Mouse (Mus musculus) heart, adult 2 months (tissue): ENCODE data around the gene Olfm1. TPM values are rescaled to one million over a fixed set of nuclear protein-coding genes. Genes with fewer than 3 reads are reported as not detected.

Experiments used
- DNase-seq, 2 experiments: peaks; one replicate each; pipeline ENCODE4 v3.0.0; 2021
- H3K27ac ChIP-seq: fragments of 200-600 bp; 2 replicates; pipeline ENCODE4 v1.8.1; 2022
- H3K27me3 ChIP-seq: fragments of 200-500 bp; 2 replicates; pipeline ENCODE4 v1.6.1; 2012; ENCODE audit warnings: mild to moderate bottlenecking, low read length, inconsistent platforms, mixed read lengths; ENCODE audit not compliant: control insufficient read depth, insufficient read depth
- H3K36me3 ChIP-seq: fragments of 200-500 bp; 2 replicates; pipeline ENCODE4 v1.6.1; 2012; ENCODE audit warnings: low read length, inconsistent platforms; ENCODE audit not compliant: control insufficient read depth, insufficient read depth
- H3K4me1 ChIP-seq: fragments of 200-500 bp; 2 replicates; pipeline ENCODE4 v1.6.1; 2011; ENCODE audit warnings: low read length; ENCODE audit not compliant: control insufficient read depth, insufficient read depth
- H3K4me3 ChIP-seq: fragments of 200-600 bp; 2 replicates; pipeline ENCODE4 v1.8.1; 2022
- H3K79me2 ChIP-seq: fragments of 200-500 bp; replicated peaks from 2 replicates; pipeline ENCODE4 v1.6.1; 2012; ENCODE audit warnings: mild to moderate bottlenecking, inconsistent platforms, low read length, moderate library complexity, mixed read lengths; ENCODE audit not compliant: control insufficient read depth, insufficient read depth
- H3K9ac ChIP-seq: fragments of 200-500 bp; 2 replicates; pipeline ENCODE4 v1.6.1; 2012; ENCODE audit warnings: low read depth, mild to moderate bottlenecking, control low read depth, inconsistent platforms, low read length, mixed read lengths
- CTCF ChIP-seq: fragments of 200-600 bp; IDR thresholded peaks from 2 replicates; pipeline ENCODE4 v1.8.1; 2022; ENCODE audit warnings: antibody characterized with exemption, mild to moderate bottlenecking, moderate library complexity
- EP300 ChIP-seq: fragments of 200-500 bp; IDR thresholded peaks from 2 replicates; pipeline ENCODE4 v1.6.1; 2011; ENCODE audit warnings: low read depth, low read length, control low read depth; ENCODE audit not compliant: insufficient read depth
- POLR2A ChIP-seq: fragments of 200-500 bp; IDR thresholded peaks from 2 replicates; pipeline ENCODE4 v1.6.1; 2011; ENCODE audit warnings: mild to moderate bottlenecking, low read depth, low read length, control low read depth; ENCODE audit not compliant: insufficient read depth
- WGBS: fragments of 180-500 bp; shearing (Covaris S2); methylation state at CpG from one replicate; pipeline ENCODE4 v1.1.7; 2018; 5-methylcytosine and 5-hydroxymethylcytosine counted together
- intact Hi-C: fragments of 180-260 bp; cut with DNase I; formaldehyde crosslinking; loops from one replicate; pipeline ENCODE4 v1.15.1; 2025
- polyA plus RNA-seq: library from polyadenylated mRNA; depleted of rRNA; stranded (reverse); fragments of >200 nt; gene quantifications from 2 replicates; pipeline ENCODE4 v1.2.3, GENCODE M21; 2012
- total RNA-seq, 2 experiments: library from RNA; stranded (reverse); gene quantifications; 2 replicates each; pipeline ENCODE4 v1.2.3; 2021

Olfm1 gene
- total and polyA plus RNA-seq, 3 experiments, result 9.1 to 17.6 (median 9.1) TPM

- H3K4me1 ChIP-seq, result no peaks in the 10 kb centered on the region
- WGBS, result 75% methylated on average over 11 of the region's 11 CpGs
- no peak for TF ChIP-seq EP300
- no peak for TF ChIP-seq CTCF
- TF ChIP-seq POLR2A, result no peak
- H3K36me3 ChIP-seq, result no peaks in the 10 kb centered on the region
- no peak for DNase-seq
- no peak overlapping the region for H3K9ac ChIP-seq
- H3K27ac ChIP-seq, result no peak overlapping the region
- H3K4me3 ChIP-seq, result no peak overlapping the region
- H3K27me3 ChIP-seq, result no peaks in the 10 kb centered on the region
- no peaks in the 10 kb centered on the region for H3K79me2 ChIP-seq
- intact Hi-C loops, result no loop called here
Measured at GRCm38 (mm10) chr2:28149688-28150087, 43.1 kb upstream of the Olfm1 start.

DNA sequence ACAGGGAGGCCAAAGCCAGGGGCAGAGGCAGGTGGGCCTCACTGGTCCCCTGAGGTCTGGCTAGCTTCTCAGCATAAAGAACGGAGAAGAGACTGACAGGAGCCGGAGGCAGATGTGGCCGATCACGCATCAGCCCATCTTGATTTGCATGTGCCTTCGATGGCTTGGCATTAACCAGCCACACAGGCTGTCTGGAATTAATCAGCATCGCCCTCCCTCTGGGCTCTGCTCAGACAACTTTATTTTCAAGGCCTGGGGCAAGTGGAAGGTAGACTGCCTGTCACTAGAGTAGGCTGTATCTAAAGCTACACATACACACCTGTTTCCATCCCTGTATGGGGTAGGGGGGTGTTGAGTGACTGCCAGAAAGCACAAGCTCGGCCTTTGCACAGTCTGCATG is 32.2 kb upstream of the Olfm1 start:
- Histone ChIP-seq H3K4me3 (no peak overlapping the region), H3K9ac (no peak overlapping the region), H3K27me3 (no peaks in the 10 kb centered on the region), H3K79me2 (no peaks in the 10 kb centered on the region), H3K27ac (no peak overlapping the region), H3K4me1 (no peaks in the 10 kb centered on the region), H3K36me3 (no peaks in the 10 kb centered on the region)
- TF ChIP-seq POLR2A, result no peak
- TF ChIP-seq CTCF, result no peak
- TF ChIP-seq EP300, result no peak
- no peak for DNase-seq
- intact Hi-C loops, result no loop called here
- 75% methylated on average over 7 of the region's 7 CpGs for WGBS

DNA sequence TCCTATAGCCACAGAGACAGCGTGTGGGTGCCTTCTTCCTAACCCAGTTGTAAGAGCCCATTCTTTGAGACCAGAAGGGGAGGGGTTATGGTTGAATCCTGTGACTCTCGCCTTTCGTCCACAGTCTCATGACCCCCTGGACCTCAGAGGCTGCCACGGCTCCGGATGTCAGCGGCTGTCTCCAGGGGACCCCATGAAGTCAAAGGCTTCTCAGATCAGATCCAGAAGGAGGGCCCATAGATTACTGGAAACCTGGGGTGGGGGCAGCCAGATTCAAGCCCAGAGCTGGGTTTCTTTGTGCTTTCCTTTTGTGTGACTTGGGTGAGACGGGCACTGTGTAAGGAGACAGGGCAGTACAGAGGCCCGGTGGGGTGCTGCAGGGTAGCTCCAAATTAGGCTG is 27.2 kb upstream of the Olfm1 start:
- H3K79me2 ChIP-seq, result no peaks in the 10 kb centered on the region
- H3K27ac ChIP-seq, result no peak overlapping the region
- no peak overlapping the region for H3K9ac ChIP-seq
- intact Hi-C loops, result no loop called here
- no peaks in the 10 kb centered on the region for H3K36me3 ChIP-seq
- 57% methylated on average over 8 of the region's 8 CpGs for WGBS
- TF ChIP-seq EP300 (no peak), CTCF (no peak), POLR2A (no peak)
- H3K27me3 ChIP-seq, result no peaks in the 10 kb centered on the region
- no peak for DNase-seq
- no peak overlapping the region for H3K4me3 ChIP-seq
- H3K4me1 ChIP-seq, result no peaks in the 10 kb centered on the region

DNA sequence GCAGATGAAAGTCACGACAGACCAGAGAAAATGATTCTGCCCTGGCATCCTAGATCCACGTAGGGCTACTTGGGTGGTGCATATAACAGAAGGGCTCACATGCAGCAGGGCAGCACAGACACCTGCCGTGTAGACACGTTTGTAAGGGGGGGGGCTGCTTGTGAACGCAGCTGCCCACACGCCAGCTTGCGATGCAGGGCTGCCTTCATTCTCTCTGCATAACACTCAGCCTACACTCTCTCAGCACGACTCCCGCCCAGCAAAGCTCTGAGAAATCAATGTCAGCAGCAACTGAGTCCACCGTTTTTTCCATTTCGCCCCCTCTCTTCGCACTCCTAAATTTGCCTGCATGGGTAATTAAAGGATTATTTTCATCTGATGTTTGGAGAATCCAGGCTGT is 23.5 kb upstream of the Olfm1 start:
- no peak for TF ChIP-seq CTCF
- TF ChIP-seq POLR2A, result no peak
- TF ChIP-seq EP300, result no peak
- Histone ChIP-seq H3K27me3 (no peaks in the 10 kb centered on the region), H3K27ac (no peak overlapping the region), H3K9ac (no peak overlapping the region), H3K4me3 (no peak overlapping the region), H3K4me1 (no peaks in the 10 kb centered on the region), H3K36me3 (no peaks in the 10 kb centered on the region), H3K79me2 (no peaks in the 10 kb centered on the region)
- DNase-seq, result no peak
- intact Hi-C loops, result no loop called here
- 68% methylated on average over 12 of the region's 12 CpGs for WGBS

- Histone ChIP-seq H3K4me1 (no peaks in the 10 kb centered on the region), H3K9ac (no peak overlapping the region), H3K79me2 (no peaks in the 10 kb centered on the region), H3K4me3 (no peak overlapping the region), H3K27me3 (no peaks in the 10 kb centered on the region), H3K27ac (no peak overlapping the region), H3K36me3 (no peaks in the 10 kb centered on the region)
- no peak for DNase-seq
- WGBS, result 69% methylated on average over 6 of the region's 6 CpGs
- TF ChIP-seq CTCF, result no peak
- intact Hi-C loops, result no loop called here
Measured at GRCm38 (mm10) chr2:28171962-28172361, 20.8 kb upstream of the Olfm1 start.

DNA sequence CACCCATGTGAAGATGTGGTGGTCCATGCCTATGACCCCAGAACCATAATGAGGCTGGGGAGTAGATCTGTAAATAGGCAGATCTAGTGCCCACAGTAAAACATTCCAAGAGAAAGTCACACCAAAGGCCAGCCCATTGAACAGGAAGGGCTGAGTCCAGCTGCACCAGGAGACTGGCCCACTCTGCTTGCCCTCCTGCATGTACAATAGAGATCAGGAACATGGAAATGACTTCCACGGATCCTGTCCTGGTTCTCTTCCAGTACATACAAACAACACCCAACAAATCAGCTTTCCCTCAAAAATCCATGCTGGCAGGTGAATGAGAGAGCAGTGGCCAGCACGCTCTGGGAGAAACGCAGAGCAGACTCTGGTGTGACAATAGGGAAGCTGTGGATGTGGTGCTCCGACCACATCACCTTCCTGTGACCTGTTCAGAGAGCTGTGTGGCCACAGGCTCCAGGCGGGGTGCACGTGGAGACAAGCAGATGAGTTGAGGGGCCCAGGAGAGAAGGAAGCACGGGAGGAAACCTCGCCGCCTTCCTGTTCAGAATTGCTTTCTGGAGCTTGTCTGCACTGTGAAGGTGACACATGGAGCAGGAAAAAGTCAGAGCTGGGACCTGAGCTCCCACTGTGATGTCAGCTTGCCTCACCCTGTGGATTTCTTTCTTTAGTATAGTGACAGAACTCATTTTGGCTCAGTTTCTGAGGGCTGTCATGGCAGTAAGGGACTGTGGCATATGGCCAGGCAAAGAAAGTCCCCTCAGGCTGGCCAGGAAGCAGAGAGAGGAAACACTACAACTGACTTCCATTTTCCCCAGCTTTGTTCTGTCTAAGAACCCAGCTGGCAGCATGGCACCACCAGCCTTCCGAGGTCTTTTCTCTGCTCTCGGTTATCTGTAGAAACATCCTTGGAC is 19.3 kb upstream of the Olfm1 start:
- H3K36me3 ChIP-seq, result no peaks in the 10 kb centered on the region
- no peak overlapping the region for H3K4me3 ChIP-seq
- peak in 1 of 2 experiments; percentile 9 for DNase-seq
- no peaks in the 10 kb centered on the region for H3K27me3 ChIP-seq
- intact Hi-C loops, result no loop called here
- H3K79me2 ChIP-seq, result no peaks in the 10 kb centered on the region
- H3K9ac ChIP-seq, result no peak overlapping the region
- TF ChIP-seq POLR2A (no peak), CTCF (no peak), EP300 (no peak)
- H3K27ac ChIP-seq, result no peak overlapping the region
- H3K4me1 ChIP-seq, result no peaks in the 10 kb centered on the region
- 38% methylated on average over 11 of the region's 11 CpGs for WGBS
